Mouse (Mus musculus) cerebellum, adult 9-10 months (tissue): ENCODE results near the gene Cadm2.

Experiments
- DNase-seq: peaks from one replicate; pipeline ENCODE4 v3.0.0; 2022

Gene Cadm2

GRCm38 (mm10) chr16:67482542-67482941 lies 138.2 kb downstream of the Cadm2 start:
- no peak for DNase-seq

- DNase-seq = no peak
Measured at GRCm38 (mm10) chr16:67467041-67467440, 153.7 kb downstream of the Cadm2 start.

- DNase-seq = no peak
Measured at GRCm38 (mm10) chr16:67436301-67436700, 184.4 kb downstream of the Cadm2 start.

- DNase-seq = peak; percentile 63
Measured at GRCm38 (mm10) chr16:67425371-67425770, 195.3 kb downstream of the Cadm2 start.

- DNase-seq = peak; percentile 87
Measured at GRCm38 (mm10) chr16:67410926-67411325, 209.8 kb downstream of the Cadm2 start.

GRCm38 (mm10) chr16:67410482-67410881 lies 210.2 kb downstream of the Cadm2 start:
- DNase-seq = peak; percentile 92

- no peak for DNase-seq
Measured at GRCm38 (mm10) chr16:67367745-67368144, 253.0 kb downstream of the Cadm2 start.

GRCm38 (mm10) chr16:67348011-67348410 lies 272.7 kb downstream of the Cadm2 start:
- DNase-seq = peak; percentile 52

GRCm38 (mm10) chr16:67347561-67347960 lies 273.1 kb downstream of the Cadm2 start:
- peak; percentile 46 for DNase-seq

- DNase-seq = peak; percentile 61
Measured at GRCm38 (mm10) chr16:67346621-67347290, 274.0 kb downstream of the Cadm2 start.

- no peak for DNase-seq
Measured at GRCm38 (mm10) chr16:67344194-67344593, 276.5 kb downstream of the Cadm2 start.

- no peak for DNase-seq
Measured at GRCm38 (mm10) chr16:67311033-67311432, 309.7 kb downstream of the Cadm2 start.

GRCm38 (mm10) chr16:67284664-67285063 lies 336.0 kb downstream of the Cadm2 start:
- DNase-seq = no peak

- peak; percentile 83 for DNase-seq
Measured at GRCm38 (mm10) chr16:67243598-67243997, 377.1 kb downstream of the Cadm2 start.

GRCm38 (mm10) chr16:67234862-67235261 lies 385.8 kb downstream of the Cadm2 start:
- DNase-seq = peak; percentile 55

- DNase-seq = no peak
Measured at GRCm38 (mm10) chr16:67226696-67227095, 394.0 kb downstream of the Cadm2 start.

GRCm38 (mm10) chr16:67203329-67203728 lies 417.4 kb downstream of the Cadm2 start:
- DNase-seq = no peak

GRCm38 (mm10) chr16:67192852-67193415 lies 427.8 kb downstream of the Cadm2 start:
- DNase-seq = no peak

- no peak for DNase-seq
Measured at GRCm38 (mm10) chr16:67192395-67192794, 428.3 kb downstream of the Cadm2 start.

- peak; percentile 58 for DNase-seq
Measured at GRCm38 (mm10) chr16:67186322-67186721, 434.4 kb downstream of the Cadm2 start.

- no peak for DNase-seq
Measured at GRCm38 (mm10) chr16:67182958-67183357, 437.8 kb downstream of the Cadm2 start.

- no peak for DNase-seq
Measured at GRCm38 (mm10) chr16:67175386-67175785, 445.3 kb downstream of the Cadm2 start.

- DNase-seq = no peak
Measured at GRCm38 (mm10) chr16:67162211-67162790, 458.4 kb downstream of the Cadm2 start.

- DNase-seq = peak; percentile 95
Measured at GRCm38 (mm10) chr16:67124811-67125210, 495.9 kb downstream of the Cadm2 start.
